Mouse (Mus musculus): Measurements from ENCODE around the gene Cenpp. TPM values are rescaled to one million over a fixed set of nuclear protein-coding genes. Genes with fewer than 3 reads are reported as not detected.

Gene Cenpp
- polyA plus RNA-seq, 1 experiment, result 27.2 TPM

DNA sequence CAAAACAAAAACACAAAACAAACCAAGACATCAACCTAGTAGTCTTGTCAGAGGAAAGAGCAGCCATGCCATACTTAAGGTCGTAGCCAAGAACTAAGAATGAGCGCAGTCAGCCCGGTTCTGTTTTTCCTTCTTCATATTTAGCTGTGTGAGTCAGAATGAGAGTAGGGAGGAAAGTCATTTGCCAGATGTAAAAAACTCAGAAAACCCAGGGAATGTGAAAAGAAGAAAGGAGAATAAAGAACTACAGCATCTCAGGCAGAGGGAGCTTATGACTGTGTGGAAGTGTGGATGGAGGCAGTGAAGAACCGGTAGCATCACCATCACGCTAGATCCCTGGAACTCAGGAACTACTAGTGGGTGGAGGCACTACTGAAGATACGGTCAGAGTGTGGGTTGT is 66.5 kb downstream of the Cenpp start:
- H3K9me3 ChIP-seq (replicated peaks; ENCODE audit: control insufficient read depth, insufficient read depth, low read length, poor library complexity, severe bottlenecking), result no peaks in the 10 kb centered on the region
- H3K4me1 ChIP-seq (ENCODE audit: control insufficient read depth, insufficient read depth, low read length), result no peaks in the 10 kb centered on the region
- no peak overlapping the region for H3K27ac ChIP-seq (ENCODE audit: insufficient read depth, low read length)
- H3K36me3 ChIP-seq (ENCODE audit: control insufficient read depth, insufficient read depth, low read length, poor library complexity, severe bottlenecking), result no peaks in the 10 kb centered on the region
- H3K27me3 ChIP-seq (ENCODE audit: control insufficient read depth, insufficient read depth, low read length, poor library complexity, severe bottlenecking), result no peaks in the 10 kb centered on the region
- no peak overlapping the region for H3K9ac ChIP-seq (ENCODE audit: low read depth, poor library complexity, severe bottlenecking)
- no peak overlapping the region for H3K4me3 ChIP-seq (ENCODE audit: low read depth, low read length)
- TF ChIP-seq CTCF (IDR thresholded peaks at IDR 0.05; ENCODE audit: low read depth, low read length) (no peak), EP300 (IDR thresholded peaks at IDR 0.05; ENCODE audit: insufficient read depth, low read depth, low read length) (no peak), POLR2A (IDR thresholded peaks at IDR 0.05; ENCODE audit: insufficient read depth, low read length) (no peak)

DNA sequence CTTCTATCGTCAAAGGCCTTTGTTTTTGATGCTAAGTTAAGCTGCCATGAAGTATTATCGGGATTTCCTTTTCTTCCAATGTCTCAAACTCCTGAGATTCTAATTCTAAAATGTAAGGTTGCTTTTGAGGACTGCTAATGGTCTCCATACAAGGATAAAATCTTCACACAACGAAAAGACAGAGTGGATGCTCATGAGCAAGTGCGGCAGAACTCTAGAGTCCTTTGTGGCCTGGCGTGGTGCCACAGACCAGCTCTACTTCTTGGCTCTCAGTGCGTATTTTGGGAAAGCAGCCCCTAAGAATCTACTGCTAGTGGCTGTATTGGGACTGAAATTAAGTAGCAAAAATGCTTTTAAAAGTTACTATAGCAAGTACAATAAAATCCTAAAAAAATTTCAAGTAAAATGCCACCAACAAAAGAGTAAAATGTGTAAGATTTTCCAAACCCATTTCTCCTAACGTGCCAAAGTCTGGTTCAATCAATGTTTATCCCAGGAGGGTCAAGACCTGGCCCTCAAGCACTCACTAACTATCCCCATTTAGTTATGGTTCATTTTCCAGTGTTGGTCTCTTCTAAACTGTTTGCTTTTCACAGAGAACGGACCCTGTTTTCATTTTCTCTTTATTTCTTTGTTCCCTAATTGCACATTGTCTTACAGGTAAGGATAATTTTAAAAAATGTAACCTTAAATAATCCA is 68.1 kb downstream of the Cenpp start:
- Histone ChIP-seq H3K27ac (ENCODE audit: insufficient read depth, low read length) (no peak overlapping the region), H3K4me1 (ENCODE audit: control insufficient read depth, insufficient read depth, low read length) (no peaks in the 10 kb centered on the region), H3K9ac (ENCODE audit: low read depth, poor library complexity, severe bottlenecking) (no peak overlapping the region), H3K36me3 (ENCODE audit: control insufficient read depth, insufficient read depth, low read length, poor library complexity, severe bottlenecking) (no peaks in the 10 kb centered on the region), H3K4me3 (ENCODE audit: low read depth, low read length) (no peak overlapping the region), H3K9me3 (replicated peaks; ENCODE audit: control insufficient read depth, insufficient read depth, low read length, poor library complexity, severe bottlenecking) (no peaks in the 10 kb centered on the region), H3K27me3 (ENCODE audit: control insufficient read depth, insufficient read depth, low read length, poor library complexity, severe bottlenecking) (no peaks in the 10 kb centered on the region)
- no peak for TF ChIP-seq CTCF (IDR thresholded peaks at IDR 0.05; ENCODE audit: low read depth, low read length)
- no peak for TF ChIP-seq EP300 (IDR thresholded peaks at IDR 0.05; ENCODE audit: insufficient read depth, low read depth, low read length)
- TF ChIP-seq POLR2A (IDR thresholded peaks at IDR 0.05; ENCODE audit: insufficient read depth, low read length), result no peak

DNA sequence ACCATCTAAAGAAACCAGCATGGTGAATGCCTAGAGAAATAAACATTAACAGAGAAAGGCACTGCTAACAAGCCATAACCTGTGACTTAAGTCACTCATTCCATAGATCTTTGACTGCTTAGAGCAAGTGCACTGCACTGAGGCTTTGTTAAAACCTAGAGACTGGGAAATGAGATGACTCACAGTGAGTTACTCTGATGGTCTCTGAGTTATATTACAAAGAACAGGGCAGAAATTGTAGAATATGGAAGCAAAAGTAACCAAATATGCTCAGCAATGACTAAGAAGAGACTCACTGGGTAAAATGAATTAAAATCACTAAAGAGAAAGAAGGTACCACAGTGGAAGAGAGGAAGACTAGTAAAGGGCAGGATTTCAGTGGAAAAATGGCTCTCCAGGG is 68.7 kb downstream of the Cenpp start:
- TF ChIP-seq POLR2A (IDR thresholded peaks at IDR 0.05; ENCODE audit: insufficient read depth, low read length) (no peak), CTCF (IDR thresholded peaks at IDR 0.05; ENCODE audit: low read depth, low read length) (no peak), EP300 (IDR thresholded peaks at IDR 0.05; ENCODE audit: insufficient read depth, low read depth, low read length) (no peak)
- Histone ChIP-seq H3K9ac (ENCODE audit: low read depth, poor library complexity, severe bottlenecking) (no peak overlapping the region), H3K36me3 (ENCODE audit: control insufficient read depth, insufficient read depth, low read length, poor library complexity, severe bottlenecking) (no peaks in the 10 kb centered on the region), H3K27ac (ENCODE audit: insufficient read depth, low read length) (no peak overlapping the region), H3K9me3 (replicated peaks; ENCODE audit: control insufficient read depth, insufficient read depth, low read length, poor library complexity, severe bottlenecking) (no peaks in the 10 kb centered on the region), H3K27me3 (ENCODE audit: control insufficient read depth, insufficient read depth, low read length, poor library complexity, severe bottlenecking) (no peaks in the 10 kb centered on the region), H3K4me3 (ENCODE audit: low read depth, low read length) (no peak overlapping the region), H3K4me1 (ENCODE audit: control insufficient read depth, insufficient read depth, low read length) (no peaks in the 10 kb centered on the region)

DNA sequence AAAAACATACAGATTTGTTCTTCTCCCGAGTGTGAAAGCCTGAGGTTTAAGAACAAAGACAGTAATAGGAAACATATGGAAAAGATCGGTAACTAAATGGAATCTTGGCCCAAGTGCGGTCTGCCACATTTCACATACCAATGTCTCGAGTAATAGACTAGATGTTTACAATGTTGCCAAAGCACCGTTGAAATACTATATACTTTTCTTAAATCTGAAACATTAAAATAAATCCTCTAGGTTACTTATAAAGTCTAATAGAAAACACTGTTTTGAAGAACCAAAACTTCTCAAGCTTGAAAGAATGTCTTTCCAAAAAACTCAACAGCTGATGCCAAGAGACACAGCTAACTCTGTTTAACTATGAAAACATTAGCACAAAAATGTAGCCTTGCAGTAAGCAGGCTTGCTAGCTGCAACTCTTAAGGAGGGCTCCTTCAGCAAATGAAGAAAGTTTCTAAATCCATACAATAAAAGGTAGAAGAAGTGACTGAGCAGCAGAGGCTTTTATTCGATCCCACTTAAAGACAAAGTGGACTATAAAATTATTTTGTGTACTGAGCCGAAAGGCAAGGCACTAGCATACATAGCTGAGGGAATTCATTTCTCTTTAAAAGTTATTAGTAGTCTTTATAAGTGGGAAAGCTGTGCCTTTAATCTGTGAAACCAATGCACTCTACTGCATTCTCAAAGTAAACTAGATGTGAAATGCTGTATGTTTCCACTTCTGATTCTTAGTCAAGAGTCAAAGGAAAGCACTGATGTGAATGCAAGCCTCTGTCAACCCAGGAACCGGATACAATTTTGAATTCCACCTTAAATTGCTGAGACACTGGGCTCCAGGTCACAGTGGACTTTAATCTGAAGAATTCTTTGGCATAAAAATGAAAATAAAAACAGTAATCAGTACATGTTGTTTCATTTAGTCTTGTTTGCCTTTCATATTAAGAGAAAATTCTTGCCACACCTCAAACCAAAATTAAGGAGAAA is 70.7 kb downstream of the Cenpp start, which contains the start of gene Omd:
Gene Omd (plus strand): TSS at position 922 of the 990 bp plus-strand sequence.
- no peak within 1 kb of the TSS for H3K4me3 ChIP-seq (ENCODE audit: low read depth, low read length)
- H3K27me3 ChIP-seq (ENCODE audit: control insufficient read depth, insufficient read depth, low read length, poor library complexity, severe bottlenecking), result no peaks in the 10 kb centered on the region
- H3K27ac ChIP-seq (ENCODE audit: insufficient read depth, low read length), result no peak within 1 kb of the TSS
- no peaks in the 10 kb centered on the region for H3K4me1 ChIP-seq (ENCODE audit: control insufficient read depth, insufficient read depth, low read length)
- H3K9ac ChIP-seq (ENCODE audit: low read depth, poor library complexity, severe bottlenecking), result no peak within 1 kb of the TSS
- no peaks in the 10 kb centered on the region for H3K9me3 ChIP-seq (replicated peaks; ENCODE audit: control insufficient read depth, insufficient read depth, low read length, poor library complexity, severe bottlenecking)
- TF ChIP-seq EP300 (IDR thresholded peaks at IDR 0.05; ENCODE audit: insufficient read depth, low read depth, low read length) (no peak), CTCF (IDR thresholded peaks at IDR 0.05; ENCODE audit: low read depth, low read length) (no peak), POLR2A (IDR thresholded peaks at IDR 0.05; ENCODE audit: insufficient read depth, low read length) (no peak)
- no peaks in the 10 kb centered on the region for H3K36me3 ChIP-seq (ENCODE audit: control insufficient read depth, insufficient read depth, low read length, poor library complexity, severe bottlenecking)

DNA sequence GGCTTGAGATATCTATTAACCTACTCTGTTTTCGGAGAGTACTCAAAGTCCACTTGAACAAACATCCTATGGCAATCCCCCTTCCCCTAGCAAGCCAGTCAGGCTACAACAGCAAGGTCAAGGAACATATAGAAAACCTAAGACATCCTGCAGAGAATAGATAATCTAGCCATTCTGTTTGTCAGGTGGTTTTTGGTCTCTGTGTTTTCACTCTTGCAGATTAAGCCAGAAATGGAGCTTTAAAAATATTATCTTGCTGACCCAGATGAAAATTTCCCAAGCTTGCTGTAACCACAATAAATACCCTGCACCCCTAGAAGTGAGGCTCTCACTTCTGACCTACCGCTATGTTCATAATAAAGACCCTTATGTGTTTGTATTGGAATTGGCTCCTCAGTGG is 81.2 kb downstream of the Cenpp start:
- H3K27me3 ChIP-seq (ENCODE audit: control insufficient read depth, insufficient read depth, low read length, poor library complexity, severe bottlenecking), result no peaks in the 10 kb centered on the region
- H3K27ac ChIP-seq (ENCODE audit: insufficient read depth, low read length), result no peak overlapping the region
- H3K4me3 ChIP-seq (ENCODE audit: low read depth, low read length), result no peak overlapping the region
- H3K9ac ChIP-seq (ENCODE audit: low read depth, poor library complexity, severe bottlenecking), result no peak overlapping the region
- TF ChIP-seq EP300 (IDR thresholded peaks at IDR 0.05; ENCODE audit: insufficient read depth, low read depth, low read length), result no peak
- TF ChIP-seq POLR2A (IDR thresholded peaks at IDR 0.05; ENCODE audit: insufficient read depth, low read length), result no peak
- TF ChIP-seq CTCF (IDR thresholded peaks at IDR 0.05; ENCODE audit: low read depth, low read length), result no peak
- no peaks in the 10 kb centered on the region for H3K36me3 ChIP-seq (ENCODE audit: control insufficient read depth, insufficient read depth, low read length, poor library complexity, severe bottlenecking)
- H3K9me3 ChIP-seq (replicated peaks; ENCODE audit: control insufficient read depth, insufficient read depth, low read length, poor library complexity, severe bottlenecking), result no peaks in the 10 kb centered on the region
- H3K4me1 ChIP-seq (ENCODE audit: control insufficient read depth, insufficient read depth, low read length), result no peaks in the 10 kb centered on the region
